Mouse (Mus musculus): ENCODE measurements around the gene Selenon.
A peak's percentile ranks its signal among the peaks of the same experiment; 100 is the strongest.

Selenon gene

GRCm38 (mm10) chr4:134546814-134547705 lies 4.9 kb downstream of the Selenon start:
- no peak for DNase-seq (ENCODE audit: extremely low spot score, low spot score)

DNA sequence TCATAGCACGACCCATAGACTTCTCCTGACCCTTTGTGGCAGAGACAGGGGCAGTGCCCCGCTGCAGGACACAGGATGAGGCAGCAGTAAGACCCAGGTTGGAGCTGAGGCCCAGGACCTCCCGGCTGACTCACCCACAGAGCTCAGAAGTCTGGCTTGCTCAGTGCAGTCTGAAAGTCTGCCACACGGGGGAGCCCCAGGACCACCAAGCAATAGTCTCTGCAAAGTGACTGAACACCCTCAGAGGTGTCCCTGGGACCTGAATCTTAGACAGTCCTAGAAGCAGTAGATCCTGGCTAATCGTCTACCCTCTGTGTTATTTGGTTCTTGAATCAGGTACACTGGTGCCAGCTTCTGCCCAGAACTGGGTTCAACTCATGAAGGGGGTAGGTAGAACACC lies 8.7 kb downstream of the Selenon start:
- DNase-seq (ENCODE audit: extremely low spot score, low spot score): peak; percentile 96

GRCm38 (mm10) chr4:134542726-134543125 lies 9.2 kb downstream of the Selenon start:
- DNase-seq (ENCODE audit: extremely low spot score, low spot score): no peak

DNA sequence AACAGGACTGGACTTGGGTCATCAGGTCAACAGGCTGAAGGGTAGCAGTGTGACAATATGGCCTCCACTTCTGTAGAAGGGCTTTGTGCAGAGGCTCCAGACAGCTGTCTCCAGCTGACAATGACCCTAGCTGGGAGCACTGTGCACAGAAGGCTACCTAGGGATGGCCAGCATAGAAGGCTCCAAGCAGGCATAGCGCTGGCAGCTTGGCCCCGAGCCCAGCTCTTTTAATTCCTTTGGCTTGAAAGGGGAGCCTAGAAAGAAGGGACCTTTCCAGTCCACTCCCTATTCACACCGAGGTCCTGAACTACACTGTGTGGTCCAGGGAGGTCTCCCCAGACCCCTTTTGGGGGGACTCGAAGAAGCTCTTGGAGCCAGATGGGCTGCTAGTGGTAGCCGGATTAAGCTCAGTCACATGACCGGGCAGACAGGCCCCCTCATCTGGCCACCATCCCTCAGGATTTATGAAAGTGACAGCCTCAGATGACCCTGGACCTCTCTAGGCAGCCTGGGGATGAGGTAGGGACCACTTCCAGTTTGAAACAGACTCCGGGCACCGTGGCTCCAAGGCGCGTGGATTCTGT lies 12.9 kb downstream of the Selenon start:
- DNase-seq (ENCODE audit: extremely low spot score, low spot score): no peak

GRCm38 (mm10) chr4:134535787-134536151 lies 16.2 kb downstream of the Selenon start:
- DNase-seq (ENCODE audit: extremely low spot score, low spot score): no peak

DNA sequence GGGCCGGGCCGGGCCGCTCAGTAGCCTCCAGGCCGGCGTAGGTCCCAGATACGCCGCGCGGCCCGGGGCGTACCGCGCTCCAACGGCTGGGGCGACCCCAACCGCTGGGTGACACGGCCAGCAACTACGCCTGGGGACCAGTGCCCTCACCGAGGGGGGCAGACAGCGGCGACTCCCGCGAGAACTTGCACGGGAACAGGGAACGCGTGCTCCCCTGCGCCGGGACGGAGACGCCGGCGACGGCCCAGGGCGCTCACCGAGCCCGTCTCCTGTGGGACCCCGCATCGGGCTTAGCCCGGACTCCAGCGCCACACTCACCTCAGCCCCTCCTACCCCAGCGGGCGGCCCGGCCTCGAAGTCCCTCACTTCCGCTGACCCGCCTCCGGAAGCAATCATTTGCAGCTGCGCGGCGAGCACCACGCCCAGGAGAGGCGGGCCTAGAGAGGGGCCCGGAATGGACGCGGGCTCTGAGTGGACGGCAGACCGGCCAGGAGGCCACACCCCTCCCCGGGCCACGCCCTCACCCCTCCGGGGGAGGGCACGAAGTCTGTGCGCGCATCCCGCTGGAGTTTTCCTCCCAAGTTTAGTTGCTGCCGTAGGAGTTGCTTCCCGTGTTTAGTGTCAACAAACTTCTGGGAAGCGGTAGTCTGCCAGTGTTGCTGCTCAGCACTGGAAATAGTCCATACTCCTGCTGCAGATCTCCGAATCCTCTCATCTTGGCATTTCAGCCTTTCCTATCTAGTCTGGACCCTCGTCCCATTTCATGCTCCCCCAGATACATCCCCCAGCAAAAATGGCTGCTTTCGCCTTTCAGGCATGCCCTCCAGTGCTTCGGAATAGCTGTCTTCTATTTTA lies 16.8 kb downstream of the Selenon start, which contains the start of gene Mtfr1l:
Gene Mtfr1l (minus strand): TSS at position 456 of the 855 bp plus-strand sequence.
- peak; percentile 98 for DNase-seq (ENCODE audit: extremely low spot score, low spot score)

DNA sequence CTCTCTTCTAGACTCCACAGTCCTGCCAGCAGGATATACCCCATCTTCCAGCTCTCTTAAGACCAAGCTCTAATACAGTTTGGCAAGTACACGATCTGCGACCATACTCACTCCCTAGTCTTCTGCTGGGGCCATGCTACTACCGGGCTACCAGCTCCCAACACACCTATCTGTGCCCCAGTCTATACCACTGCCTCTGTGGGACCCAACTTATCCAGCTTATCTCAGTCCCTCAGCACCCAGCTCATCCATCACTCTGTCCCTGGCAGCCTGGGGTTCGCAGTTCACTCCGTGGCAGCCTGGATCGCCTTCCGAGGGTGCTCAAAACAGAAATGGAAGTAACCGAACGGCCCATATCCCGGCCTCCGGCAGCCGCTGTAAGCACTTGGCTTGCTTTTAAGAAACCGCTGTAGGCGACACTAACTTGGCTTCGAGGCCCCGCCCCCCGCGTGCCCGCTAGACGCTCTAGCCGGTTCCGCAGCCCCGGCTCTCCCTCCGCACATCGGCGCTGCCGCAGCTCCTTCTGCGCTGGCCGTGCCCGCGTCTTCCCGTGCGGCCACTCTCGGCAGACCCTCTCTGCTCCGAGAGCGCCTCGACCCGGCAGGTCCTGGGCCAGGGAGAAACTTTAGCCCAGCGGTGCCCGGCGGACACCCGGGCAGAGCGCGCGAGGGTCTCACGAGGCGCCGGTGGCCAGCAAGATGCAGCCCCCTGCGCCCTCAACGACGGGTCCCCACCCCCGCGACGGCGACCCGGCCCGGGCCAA lies 17.7 kb downstream of the Selenon start:
- DNase-seq (ENCODE audit: extremely low spot score, low spot score): peak; percentile 72

- DNase-seq (ENCODE audit: extremely low spot score, low spot score): no peak
Measured at GRCm38 (mm10) chr4:134533421-134533820, 18.5 kb downstream of the Selenon start.

GRCm38 (mm10) chr4:134532928-134533327 lies 19.0 kb downstream of the Selenon start:
- no peak for DNase-seq (ENCODE audit: extremely low spot score, low spot score)

- DNase-seq (ENCODE audit: extremely low spot score, low spot score): no peak
Measured at GRCm38 (mm10) chr4:134526220-134526619, 25.7 kb downstream of the Selenon start.

GRCm38 (mm10) chr4:134525806-134526205 lies 26.2 kb downstream of the Selenon start:
- DNase-seq (ENCODE audit: extremely low spot score, low spot score): no peak

- DNase-seq (ENCODE audit: extremely low spot score, low spot score): no peak
Measured at GRCm38 (mm10) chr4:134523447-134523846, 28.5 kb downstream of the Selenon start.

- no peak for DNase-seq (ENCODE audit: extremely low spot score, low spot score)
Measured at GRCm38 (mm10) chr4:134519281-134519680, 32.7 kb downstream of the Selenon start.

- DNase-seq (ENCODE audit: extremely low spot score, low spot score): no peak
Measured at GRCm38 (mm10) chr4:134518541-134518940, 33.4 kb downstream of the Selenon start.

DNA sequence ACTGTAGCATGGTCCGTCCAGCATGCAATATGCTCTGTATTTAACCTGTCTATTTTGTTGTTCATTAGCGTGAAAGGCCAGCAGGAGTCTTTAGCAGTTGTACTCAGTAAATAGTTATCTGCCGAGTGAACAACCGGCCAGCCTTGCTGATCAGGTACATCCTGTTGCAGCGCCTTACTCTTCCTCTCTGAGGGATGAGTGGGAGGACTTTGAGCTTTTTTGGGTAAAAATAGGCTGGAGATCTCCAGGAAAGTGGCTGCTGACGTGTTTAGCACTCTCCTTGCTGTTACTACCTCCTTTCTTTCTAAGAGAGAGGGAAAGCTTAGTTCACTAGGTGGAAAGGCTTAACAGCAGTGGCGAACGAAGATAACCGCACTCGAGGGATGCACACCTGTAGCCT lies 34.2 kb downstream of the Selenon start:
- DNase-seq (ENCODE audit: extremely low spot score, low spot score): no peak

- no peak for DNase-seq (ENCODE audit: extremely low spot score, low spot score)
Measured at GRCm38 (mm10) chr4:134516981-134517380, 35.0 kb downstream of the Selenon start.

GRCm38 (mm10) chr4:134515614-134516013 lies 36.4 kb downstream of the Selenon start:
- DNase-seq (ENCODE audit: extremely low spot score, low spot score): no peak

DNA sequence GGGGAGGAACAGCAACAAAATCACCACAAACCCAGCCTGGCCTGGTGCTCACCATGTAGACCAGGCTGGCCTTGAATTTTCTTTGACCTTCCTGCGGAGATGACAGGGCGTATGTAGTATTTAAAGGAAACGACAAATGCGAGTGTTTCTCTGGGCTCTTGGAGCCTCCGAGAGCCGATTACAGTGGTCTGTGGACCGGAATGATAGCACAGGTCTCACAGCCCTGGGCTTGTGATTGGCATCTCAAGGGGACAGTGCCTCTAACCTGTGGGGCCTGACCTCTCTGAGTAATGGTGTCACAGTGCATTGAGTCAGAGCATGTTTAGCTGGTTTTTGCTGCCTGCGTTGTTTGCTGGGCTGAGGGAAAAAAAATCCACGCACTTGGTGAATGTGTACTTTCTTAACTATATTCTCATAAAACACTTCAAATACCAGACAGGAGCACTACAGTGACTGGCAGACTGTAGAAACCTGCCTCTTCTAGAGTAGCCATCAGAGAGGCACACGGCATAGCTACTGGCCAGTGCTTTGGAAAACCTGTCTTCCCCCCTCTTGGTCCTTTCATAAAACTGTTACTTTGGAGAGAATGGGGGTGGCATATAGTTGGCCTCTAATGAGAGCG lies 37.5 kb downstream of the Selenon start:
- no peak for DNase-seq (ENCODE audit: extremely low spot score, low spot score)

DNA sequence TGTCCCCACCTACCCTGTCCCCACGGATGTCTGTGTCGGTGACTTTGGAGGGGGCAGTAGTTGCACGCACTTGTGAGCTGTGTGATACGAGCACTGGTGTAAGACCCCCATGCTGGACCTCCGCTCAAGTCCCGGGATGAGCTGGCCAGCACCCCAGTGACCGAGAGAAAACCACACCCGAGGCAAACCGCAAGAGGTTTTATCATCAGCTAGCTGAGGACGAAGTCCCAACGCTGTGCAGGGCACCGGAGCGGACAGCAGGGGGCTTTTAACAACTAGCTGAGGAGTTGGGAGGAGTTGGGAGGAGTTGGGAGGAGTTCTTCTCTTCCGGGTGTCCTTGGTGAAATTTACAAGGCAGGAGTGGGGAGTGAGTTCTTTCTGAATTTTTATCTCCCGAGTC lies 39.2 kb downstream of the Selenon start:
- DNase-seq (ENCODE audit: extremely low spot score, low spot score): peak; percentile 47

DNA sequence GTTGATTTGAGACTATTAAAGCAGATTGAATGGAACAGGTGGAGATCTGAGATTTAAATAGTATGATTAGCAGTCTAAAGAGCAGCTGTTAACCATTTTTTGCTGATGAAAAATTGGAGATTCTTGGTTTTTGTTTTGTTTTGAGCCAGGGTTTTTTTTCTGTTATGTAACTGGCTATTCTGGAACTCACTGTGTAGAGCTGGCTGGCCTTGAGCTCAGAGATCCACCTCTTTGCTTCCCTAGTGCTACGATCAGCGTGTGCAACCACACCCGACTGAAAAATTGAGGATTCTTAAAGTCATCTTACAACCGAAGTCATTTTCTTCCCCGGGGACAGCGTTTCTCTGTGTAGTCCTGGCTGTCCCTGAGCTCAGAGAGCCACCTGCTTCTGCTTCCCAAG lies 40.2 kb downstream of the Selenon start:
- no peak for DNase-seq (ENCODE audit: extremely low spot score, low spot score)
